23 mouse cellular contexts compared by ENCODE assay signal in the genomic region with DNA sequence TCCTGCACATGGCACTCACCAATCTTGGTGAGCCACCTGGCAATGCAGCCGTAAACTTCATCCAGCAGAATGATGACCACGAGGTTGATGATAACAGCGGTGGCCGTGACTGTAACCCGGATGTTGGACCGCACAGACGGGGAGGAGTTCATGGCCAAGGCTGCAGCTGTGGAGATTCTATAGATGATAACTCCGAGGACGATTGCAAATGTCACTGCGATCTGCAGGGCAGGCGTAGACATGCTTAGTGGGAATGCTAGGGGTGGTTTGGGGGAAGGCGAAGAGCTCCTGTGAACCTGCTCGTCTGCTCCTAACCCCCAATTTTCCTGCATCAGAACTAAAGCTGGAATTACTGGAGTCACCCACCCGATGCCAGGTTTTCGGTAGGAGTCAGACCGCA. TPM values are rescaled to one million over a fixed set of nuclear protein-coding genes. Genes with fewer than 3 reads are reported as not detected.
A peak's percentile ranks its signal among the peaks of the same experiment; 100 is the strongest.
DNase-seq lines count a peak whose midpoint lies in the region; ATAC-seq and TF ChIP-seq lines count a peak whose summit lies in the region.
"Had no signal": no experiment of that assay in that cellular context is flagged by ENCODE, and none has a peak within 500 bp of the region (broad histone marks: within the 10 kb centered on the region; RNA-seq: fewer than 3 reads in every experiment).

No protein-coding gene starts in this region.

- TF ChIP-seq POLR2A in small intestine, adult 2 months (IDR thresholded peaks at IDR 0.05; ENCODE audit: low read depth, low read length): no peak

- peaks cover 4% of the 10 kb centered on the region for H3K27me3 ChIP-seq in hindbrain, embryonic 10.5 days (ENCODE audit: insufficient read depth, poor library complexity, severe bottlenecking)
- peaks cover 4% of the 10 kb centered on the region; the same call in 1 of the 2 replicates for H3K27me3 ChIP-seq in hindbrain, embryonic 12.5 days
- H3K27me3 ChIP-seq in embryonic facial prominence, embryonic 15.5 days: no peaks in the 10 kb centered on the region
- H3K27me3 ChIP-seq in small intestine, adult 2 months (ENCODE audit: control insufficient read depth, insufficient read depth, low read length): no peaks in the 10 kb centered on the region
- H3K27me3 ChIP-seq: heart, embryonic 15.5 days had no signal

- H3K4me1 ChIP-seq in hindbrain, embryonic 10.5 days (replicated peaks): peaks cover 11% of the 10 kb centered on the region; the same call in 1 of the 2 replicates
- no peaks in the 10 kb centered on the region for H3K4me1 ChIP-seq in hindbrain, embryonic 12.5 days
- H3K4me1 ChIP-seq in embryonic facial prominence, embryonic 15.5 days: peaks cover 14% of the 10 kb centered on the region
- H3K4me1 ChIP-seq in small intestine, adult 2 months (ENCODE audit: control insufficient read depth, insufficient read depth, insufficient read length, low read length): peaks cover 31% of the 10 kb centered on the region

- DNase-seq in hindbrain, embryonic 10.5 days (ENCODE audit: low spot score): no peak
- DNase-seq in urinary bladder, adult 18-20 months (ENCODE audit: low spot score in 2 of 2): peak; percentile 37 to 55
- DNase-seq in urinary bladder, postnatal 10 days (ENCODE audit: low spot score): no peak
- DNase-seq in kidney, adult 18-20 months: no peak
- DNase-seq: adrenal gland, adult 8-10 months; B cell, adult 2 months; cerebellum, adult 11-12 months; cerebellum, adult 9-10 months; cerebellum, postnatal 25 days; gastrocnemius, postnatal 10 days; heart, adult 2 months; heart, postnatal 14 days had no signal

- ATAC-seq in hindbrain, embryonic 12.5 days (ENCODE audit: low FRiP score): no peak
- no peak for ATAC-seq in embryonic facial prominence, embryonic 15.5 days (ENCODE audit: insufficient number of reproducible peaks, low FRiP score, low TSS enrichment, low read depth)
- ATAC-seq: CD4-positive, CD25-positive, alpha-beta regulatory T cell, adult 4 months; forebrain, embryonic 16.5 days; hindbrain, embryonic 16.5 days; inflammation-experienced regulatory T-cells, adult 6 months had no signal

- H3K9ac ChIP-seq in hindbrain, embryonic 12.5 days: no peak overlapping the region
- no peak overlapping the region for H3K9ac ChIP-seq in embryonic facial prominence, embryonic 15.5 days
- H3K9ac ChIP-seq: heart, embryonic 15.5 days had no signal

- H3K4me3 ChIP-seq in hindbrain, embryonic 10.5 days: no peak overlapping the region
- H3K4me3 ChIP-seq in hindbrain, embryonic 12.5 days: no peak overlapping the region
- no peak overlapping the region for H3K4me3 ChIP-seq in embryonic facial prominence, embryonic 15.5 days (replicated peaks)
- no peak overlapping the region for H3K4me3 ChIP-seq in small intestine, adult 2 months (ENCODE audit: low read depth, low read length)
- H3K4me3 ChIP-seq: erythroblast, embryonic 14.5 days; heart, adult 2 months; heart, embryonic 15.5 days had no signal

- TF ChIP-seq CTCF in small intestine, adult 2 months (IDR thresholded peaks at IDR 0.05; ENCODE audit: extremely low read depth, insufficient read length, insufficient replicate concordance, low read depth, low read length): no peak

- H3K27ac ChIP-seq in hindbrain, embryonic 10.5 days: peak overlapping the region; percentile 31; the same call in 1 of the 2 replicates
- no peak overlapping the region for H3K27ac ChIP-seq in hindbrain, embryonic 12.5 days
- peak overlapping the region; percentile 78; the same call in 1 of the 2 replicates for H3K27ac ChIP-seq in embryonic facial prominence, embryonic 15.5 days (replicated peaks)
- H3K27ac ChIP-seq in small intestine, adult 2 months (ENCODE audit: insufficient read depth, low read depth, low read length): peak overlapping the region; percentile 67; the same call in 1 of the 2 replicates
- H3K27ac ChIP-seq: heart, adult 2 months; heart, embryonic 15.5 days had no signal

- H3K9me3 ChIP-seq in hindbrain, embryonic 10.5 days: no peaks in the 10 kb centered on the region
- H3K9me3 ChIP-seq in hindbrain, embryonic 12.5 days (replicated peaks): no peaks in the 10 kb centered on the region
- no peaks in the 10 kb centered on the region for H3K9me3 ChIP-seq in embryonic facial prominence, embryonic 15.5 days (replicated peaks)
- H3K9me3 ChIP-seq: G1E; heart, embryonic 15.5 days had no signal

- WGBS in hindbrain, embryonic 10.5 days: 95% methylated on average over 16 of the region's 16 CpGs
- 92% methylated on average over 16 of the region's 16 CpGs for WGBS in hindbrain, embryonic 12.5 days
- WGBS in embryonic facial prominence, embryonic 15.5 days: 76% methylated on average over 16 of the region's 16 CpGs
- WGBS in small intestine, adult 2 months: 60% methylated on average over 16 of the region's 16 CpGs

- no peak overlapping the region for H3K4me2 ChIP-seq in hindbrain, embryonic 12.5 days (replicated peaks)
- 0 out of 2 replicates have a peak overlapping the region, but pooled peaks have one; percentile 8 for H3K4me2 ChIP-seq in embryonic facial prominence, embryonic 15.5 days (replicated peaks)
- H3K4me2 ChIP-seq: heart, embryonic 11.5 days; heart, embryonic 15.5 days had no signal

- 0 out of 2 replicates have a peak, but pooled peaks cover 8% of the 10 kb centered on the region for H3K36me3 ChIP-seq in hindbrain, embryonic 10.5 days
- H3K36me3 ChIP-seq in hindbrain, embryonic 12.5 days: no peaks in the 10 kb centered on the region
- H3K36me3 ChIP-seq in embryonic facial prominence, embryonic 15.5 days: no peaks in the 10 kb centered on the region
- no peaks in the 10 kb centered on the region for H3K36me3 ChIP-seq in small intestine, adult 2 months (ENCODE audit: control insufficient read depth, insufficient read depth, low read length)
- H3K36me3 ChIP-seq: heart, embryonic 15.5 days had no signal

RNA-seq across cellular contexts. Expression of gene Fadd, which starts 29.3 kb away (rescaled TPM):
- polyA plus RNA-seq in hindbrain, embryonic 10.5 days (2016; fragmentation: Nextera tagmentation; extraction: Ambion mirVana): 10.1 TPM in 2 replicates
- 7.4 and 7.7 TPM in 2 replicates for polyA plus RNA-seq in hindbrain, embryonic 12.5 days (2016; fragmentation: Nextera tagmentation; extraction: Ambion mirVana)
- 9.7 and 10.6 TPM in 2 replicates for polyA plus RNA-seq in embryonic facial prominence, embryonic 15.5 days (2015; fragmentation: Nextera tagmentation; extraction: Ambion mirVana)
- polyA plus RNA-seq in small intestine, adult 2 months (2012; rRNA removed): 8.2 and 16.7 TPM in 2 replicates

RNA-seq across cellular contexts. Expression of gene Ppfia1, which starts 58.1 kb away (rescaled TPM):
- polyA plus RNA-seq in hindbrain, embryonic 10.5 days (2016; fragmentation: Nextera tagmentation; extraction: Ambion mirVana): 33.2 and 38.1 TPM in 2 replicates
- 48.9 and 49.0 TPM in 2 replicates for polyA plus RNA-seq in hindbrain, embryonic 12.5 days (2016; fragmentation: Nextera tagmentation; extraction: Ambion mirVana)
- 41.2 and 42.3 TPM in 2 replicates for polyA plus RNA-seq in embryonic facial prominence, embryonic 15.5 days (2015; fragmentation: Nextera tagmentation; extraction: Ambion mirVana)
- 10.4 and 22.3 TPM in 2 replicates for polyA plus RNA-seq in small intestine, adult 2 months (2012; rRNA removed)

Comparison
In these comparisons a context has a peak if more than half of its experiments do, and no peak if none do; other contexts are left out.
1. DNase-seq: peak in urinary bladder, adult 18-20 months (2 of 2); none in hindbrain, embryonic 10.5 days (single experiment), urinary bladder, postnatal 10 days (single experiment) and kidney, adult 18-20 months (single experiment).